Mouse (Mus musculus): ENCODE results near the gene Plscr2. TPM values are rescaled to one million over a fixed set of nuclear protein-coding genes. Genes with fewer than 3 reads are reported as not detected.

The Plscr2 gene
- polyA plus RNA-seq, 2 experiments = 0.16 to 0.46 TPM

GRCm38 (mm10) chr9:92298288-92298687 lies 22.9 kb downstream of the Plscr2 start:
- H3K4me1 ChIP-seq (replicated peaks; ENCODE audit: control insufficient read depth in 2 of 2, insufficient read depth in 2 of 2, low read length in 1 of 2) = no peaks in the 10 kb centered on the region
- TF ChIP-seq EP300 (IDR thresholded peaks at IDR 0.05; ENCODE audit: low read depth) (no peak), CTCF (IDR thresholded peaks at IDR 0.05; ENCODE audit: low read depth) (no peak)
- DNase-seq (ENCODE audit: low read depth in 3 of 3, low spot score in 3 of 3) (no peak), ATAC-seq (ENCODE audit: insufficient read depth) (no peak)
- no peak overlapping the region for H3K4me2 ChIP-seq (ENCODE audit: low read depth)
- no peak overlapping the region for H3K4me3 ChIP-seq (ENCODE audit: insufficient read depth in 1 of 2, low read depth in 2 of 2, low read length in 2 of 2)
- no peak overlapping the region for H3K9ac ChIP-seq (replicated peaks)
- H3K27me3 ChIP-seq (ENCODE audit: control insufficient read depth, insufficient read depth, low read length) = no peaks in the 10 kb centered on the region
- no peaks in the 10 kb centered on the region for H3K36me3 ChIP-seq (replicated peaks; ENCODE audit: control insufficient read depth, insufficient read depth, low read depth)
- no peaks in the 10 kb centered on the region for H3K9me3 ChIP-seq (ENCODE audit: control insufficient read depth, low read length)
- H3K27ac ChIP-seq = no peak overlapping the region
- WGBS (ENCODE audit: insufficient replicate concordance) = 48% methylated on average over 1 of the region's 1 CpGs

DNA sequence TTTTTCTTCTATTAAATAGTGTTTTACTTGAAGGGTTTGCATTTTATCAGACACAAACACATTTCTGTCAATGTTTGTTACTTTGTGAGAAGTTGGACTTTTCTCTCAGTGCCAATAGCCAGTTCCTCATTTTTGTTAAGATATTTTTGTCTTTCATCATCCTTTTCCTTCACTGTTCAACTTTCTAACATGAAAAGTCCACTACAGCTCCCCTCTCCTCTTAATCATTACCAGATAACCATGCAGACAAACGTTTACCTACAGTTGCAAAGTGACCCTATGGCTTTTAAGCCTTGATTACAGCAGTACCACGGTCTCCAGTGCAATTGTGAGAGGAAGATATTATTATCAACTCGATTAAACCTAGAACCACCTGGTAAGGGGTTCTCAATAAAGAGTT lies 25.8 kb downstream of the Plscr2 start:
- Histone ChIP-seq H3K27ac (no peak overlapping the region), H3K9me3 (ENCODE audit: control insufficient read depth, low read length) (no peaks in the 10 kb centered on the region), H3K4me1 (replicated peaks; ENCODE audit: control insufficient read depth in 2 of 2, insufficient read depth in 2 of 2, low read length in 1 of 2) (no peaks in the 10 kb centered on the region), H3K4me3 (ENCODE audit: insufficient read depth in 1 of 2, low read depth in 2 of 2, low read length in 2 of 2) (no peak overlapping the region), H3K4me2 (ENCODE audit: low read depth) (no peak overlapping the region), H3K36me3 (replicated peaks; ENCODE audit: control insufficient read depth, insufficient read depth, low read depth) (no peaks in the 10 kb centered on the region), H3K27me3 (ENCODE audit: control insufficient read depth, insufficient read depth, low read length) (no peaks in the 10 kb centered on the region), H3K9ac (replicated peaks) (no peak overlapping the region)
- DNase-seq (ENCODE audit: low read depth in 3 of 3, low spot score in 3 of 3) = no peak
- TF ChIP-seq CTCF (IDR thresholded peaks at IDR 0.05; ENCODE audit: low read depth) (no peak), EP300 (IDR thresholded peaks at IDR 0.05; ENCODE audit: low read depth) (no peak)
- 24% methylated on average over 3 of the region's 3 CpGs for WGBS (ENCODE audit: insufficient replicate concordance)
- no peak for ATAC-seq (ENCODE audit: insufficient read depth)

- Histone ChIP-seq H3K4me2 (ENCODE audit: low read depth) (no peak overlapping the region), H3K36me3 (replicated peaks; ENCODE audit: control insufficient read depth, insufficient read depth, low read depth) (no peaks in the 10 kb centered on the region), H3K27me3 (ENCODE audit: control insufficient read depth, insufficient read depth, low read length) (no peaks in the 10 kb centered on the region), H3K4me3 (ENCODE audit: insufficient read depth in 1 of 2, low read depth in 2 of 2, low read length in 2 of 2) (no peak overlapping the region), H3K9me3 (ENCODE audit: control insufficient read depth, low read length) (no peaks in the 10 kb centered on the region), H3K9ac (replicated peaks) (no peak overlapping the region), H3K27ac (no peak overlapping the region), H3K4me1 (replicated peaks; ENCODE audit: control insufficient read depth in 2 of 2, insufficient read depth in 2 of 2, low read length in 1 of 2) (no peaks in the 10 kb centered on the region)
- DNase-seq (ENCODE audit: low read depth in 3 of 3, low spot score in 3 of 3) = no peak
- no peak for TF ChIP-seq CTCF (IDR thresholded peaks at IDR 0.05; ENCODE audit: low read depth)
- TF ChIP-seq EP300 (IDR thresholded peaks at IDR 0.05; ENCODE audit: low read depth) = no peak
- 66% methylated on average over 8 of the region's 8 CpGs for WGBS (ENCODE audit: insufficient replicate concordance)
- no peak for ATAC-seq (ENCODE audit: insufficient read depth)
These were observed 29.7 kb downstream of the Plscr2 start for GRCm38 (mm10) chr9:92305075-92305474.

DNA sequence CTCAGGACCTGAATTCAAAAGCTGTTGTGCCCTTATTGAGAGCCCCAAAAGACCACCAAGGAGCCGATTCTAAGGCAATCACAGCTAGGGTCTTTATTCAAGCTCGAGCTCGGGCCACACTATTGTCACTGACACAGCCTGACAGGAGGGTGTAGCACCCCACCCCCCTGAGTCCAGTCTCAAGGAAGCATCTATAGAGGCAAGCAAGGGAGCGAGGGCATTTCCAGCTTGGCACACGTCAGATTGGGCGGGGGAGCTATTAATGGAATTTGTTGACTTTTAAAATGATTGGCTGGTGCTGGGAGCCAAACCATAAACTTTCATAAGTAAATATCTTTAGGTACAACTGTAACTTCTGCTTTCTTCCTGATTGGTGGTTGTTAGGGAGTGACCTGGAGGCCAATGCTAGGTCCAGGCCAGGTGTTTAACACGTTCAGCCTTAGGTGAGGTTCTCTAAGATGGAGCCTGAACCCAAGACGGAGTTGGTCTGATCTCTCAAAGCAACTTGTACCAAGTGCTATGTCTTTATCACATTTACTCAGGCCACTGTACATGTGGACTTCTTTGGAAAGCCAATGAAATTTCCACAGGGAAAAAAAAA lies 30.3 kb downstream of the Plscr2 start:
- DNase-seq (ENCODE audit: low read depth in 3 of 3, low spot score in 3 of 3) (no peak), ATAC-seq (ENCODE audit: insufficient read depth) (no peak)
- Histone ChIP-seq H3K36me3 (replicated peaks; ENCODE audit: control insufficient read depth, insufficient read depth, low read depth) (no peaks in the 10 kb centered on the region), H3K27ac (no peak overlapping the region), H3K9me3 (ENCODE audit: control insufficient read depth, low read length) (no peaks in the 10 kb centered on the region), H3K27me3 (ENCODE audit: control insufficient read depth, insufficient read depth, low read length) (no peaks in the 10 kb centered on the region), H3K4me1 (replicated peaks; ENCODE audit: control insufficient read depth in 2 of 2, insufficient read depth in 2 of 2, low read length in 1 of 2) (no peaks in the 10 kb centered on the region), H3K4me3 (ENCODE audit: insufficient read depth in 1 of 2, low read depth in 2 of 2, low read length in 2 of 2) (no peak overlapping the region), H3K9ac (replicated peaks) (no peak overlapping the region), H3K4me2 (ENCODE audit: low read depth) (no peak overlapping the region)
- TF ChIP-seq EP300 (IDR thresholded peaks at IDR 0.05; ENCODE audit: low read depth) = no peak
- TF ChIP-seq CTCF (IDR thresholded peaks at IDR 0.05; ENCODE audit: low read depth) = no peak
- 68% methylated on average over 8 of the region's 8 CpGs for WGBS (ENCODE audit: insufficient replicate concordance)

GRCm38 (mm10) chr9:92309077-92309476 lies 33.7 kb downstream of the Plscr2 start, which contains the start of gene 1700057G04Rik:
1700057G04Rik (plus strand) TSS chr9:92309377.
- WGBS (ENCODE audit: insufficient replicate concordance) = 65% methylated on average over 1 of the region's 1 CpGs
- TF ChIP-seq EP300 (IDR thresholded peaks at IDR 0.05; ENCODE audit: low read depth) (no peak), CTCF (IDR thresholded peaks at IDR 0.05; ENCODE audit: low read depth) (no peak)
- H3K36me3 ChIP-seq (replicated peaks; ENCODE audit: control insufficient read depth, insufficient read depth, low read depth) = no peaks in the 10 kb centered on the region

More at GRCm38 (mm10) chr9:92309077-92309476, 33.7 kb downstream of the Plscr2 start, which contains the start of gene 1700057G04Rik:
- no peak within 1 kb of the TSS for H3K9ac ChIP-seq (replicated peaks)
- H3K4me2 ChIP-seq (ENCODE audit: low read depth) = no peak within 1 kb of the TSS
- H3K27me3 ChIP-seq (ENCODE audit: control insufficient read depth, insufficient read depth, low read length) = no peaks in the 10 kb centered on the region
- DNase-seq (ENCODE audit: low read depth in 3 of 3, low spot score in 3 of 3) = no peak
- no peak within 1 kb of the TSS for H3K4me3 ChIP-seq (ENCODE audit: insufficient read depth in 1 of 2, low read depth in 2 of 2, low read length in 2 of 2)
- no peak within 1 kb of the TSS for H3K27ac ChIP-seq
- no peaks in the 10 kb centered on the region for H3K9me3 ChIP-seq (ENCODE audit: control insufficient read depth, low read length)
- no peaks in the 10 kb centered on the region for H3K4me1 ChIP-seq (replicated peaks; ENCODE audit: control insufficient read depth in 2 of 2, insufficient read depth in 2 of 2, low read length in 1 of 2)
- no peak for ATAC-seq (ENCODE audit: insufficient read depth)
